Mouse (Mus musculus) limb, embryonic 15.5 days (tissue): ENCODE data around the gene Ldb3. TPM values are rescaled to one million over a fixed set of nuclear protein-coding genes. Genes with fewer than 3 reads are reported as not detected.

Experiments used
- ATAC-seq: fragments of 200-750 bp; cut with Nextera tagmentation; 2 replicates; pipeline ENCODE4 v1.8.0; 2017; ENCODE audit warnings: low read depth, moderate TSS enrichment; ENCODE audit not compliant: insufficient number of reproducible peaks, low FRiP score, low TSS enrichment
- H3K27ac ChIP-seq: fragments of 300-500 bp; sonication (generic); 2 replicates; pipeline ENCODE4 v1.5.1; 2015; ENCODE audit warnings: moderate library complexity, mild to moderate bottlenecking, inconsistent platforms
- H3K27me3 ChIP-seq: fragments of 300-500 bp; sonication (generic); 2 replicates; pipeline ENCODE4 v1.6.1; 2015; ENCODE audit warnings: inconsistent platforms
- H3K36me3 ChIP-seq: fragments of 300-500 bp; sonication (generic); 2 replicates; pipeline ENCODE4 v1.6.1; 2015; ENCODE audit warnings: inconsistent platforms
- H3K4me1 ChIP-seq: fragments of 300-500 bp; sonication (generic); 2 replicates; pipeline ENCODE4 v1.6.1; 2015; ENCODE audit warnings: inconsistent platforms
- H3K4me2 ChIP-seq: fragments of 300-500 bp; sonication (generic); 2 replicates; pipeline ENCODE4 v1.6.1; 2015; ENCODE audit warnings: mild to moderate bottlenecking, inconsistent platforms
- H3K4me3 ChIP-seq: fragments of 300-500 bp; sonication (generic); 2 replicates; pipeline ENCODE4 v1.5.1; 2015; ENCODE audit warnings: mild to moderate bottlenecking, inconsistent platforms
- H3K9ac ChIP-seq: fragments of 300-500 bp; sonication (generic); 2 replicates; pipeline ENCODE4 v1.6.1; 2015; ENCODE audit warnings: inconsistent platforms
- H3K9me3 ChIP-seq: fragments of 300-500 bp; sonication (generic); 2 replicates; pipeline ENCODE4 v1.6.1; 2016; ENCODE audit warnings: inconsistent platforms
- WGBS: fragments of 180-500 bp; shearing (Covaris S2); methylation state at CpG from one replicate; pipeline ENCODE4 v1.1.7; 2015; 5-methylcytosine and 5-hydroxymethylcytosine counted together
- polyA plus RNA-seq: library from polyadenylated mRNA; unstranded; fragments of >200 nt; fragmentation: Nextera tagmentation; extraction: Ambion mirVana; gene quantifications from 2 replicates; pipeline ENCODE4 v1.2.1, GENCODE M21; 2015

The Ldb3 gene
- polyA plus RNA-seq, 1 experiment from 2014 or later: 28.2 TPM

DNA sequence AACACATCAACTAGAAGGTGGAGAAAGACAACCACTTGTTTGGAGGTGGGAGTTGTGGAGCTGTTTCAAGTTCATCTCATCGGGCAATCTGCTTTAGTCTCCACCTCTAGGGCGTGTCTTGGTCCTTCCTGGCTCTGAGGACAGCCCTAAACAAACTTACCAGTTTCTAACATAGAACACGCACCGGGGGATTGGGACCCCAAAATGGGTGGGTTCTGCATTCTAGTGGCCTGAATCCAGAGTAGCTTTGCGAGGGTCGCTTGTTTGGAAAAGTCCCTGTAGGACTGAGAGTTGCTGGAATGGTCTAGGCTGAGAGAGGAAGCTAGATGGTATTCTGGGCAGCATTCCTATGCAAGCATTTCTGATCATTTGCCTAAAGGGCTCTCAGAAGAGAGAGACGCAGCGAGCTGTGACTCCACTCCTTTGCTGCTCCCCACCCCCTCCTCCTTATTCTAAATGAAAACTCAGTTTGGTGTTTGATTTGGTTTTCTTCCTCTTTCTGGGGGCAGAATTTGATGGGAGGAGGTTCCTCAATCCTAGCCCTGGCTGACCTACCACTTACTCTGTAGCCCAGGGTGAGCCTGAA is 70.4 kb downstream of the Ldb3 start:
- no peak overlapping the region for H3K9ac ChIP-seq
- H3K27ac ChIP-seq: no peak overlapping the region
- no peak for ATAC-seq
- no peak overlapping the region for H3K4me3 ChIP-seq
- H3K9me3 ChIP-seq: no peaks in the 10 kb centered on the region
- H3K27me3 ChIP-seq: no peaks in the 10 kb centered on the region
- 63% methylated on average over 8 of the region's 8 CpGs for WGBS
- no peak overlapping the region for H3K4me2 ChIP-seq
- H3K36me3 ChIP-seq: no peaks in the 10 kb centered on the region
- peaks cover 8% of the 10 kb centered on the region; the same call in 1 of the 2 replicates for H3K4me1 ChIP-seq

DNA sequence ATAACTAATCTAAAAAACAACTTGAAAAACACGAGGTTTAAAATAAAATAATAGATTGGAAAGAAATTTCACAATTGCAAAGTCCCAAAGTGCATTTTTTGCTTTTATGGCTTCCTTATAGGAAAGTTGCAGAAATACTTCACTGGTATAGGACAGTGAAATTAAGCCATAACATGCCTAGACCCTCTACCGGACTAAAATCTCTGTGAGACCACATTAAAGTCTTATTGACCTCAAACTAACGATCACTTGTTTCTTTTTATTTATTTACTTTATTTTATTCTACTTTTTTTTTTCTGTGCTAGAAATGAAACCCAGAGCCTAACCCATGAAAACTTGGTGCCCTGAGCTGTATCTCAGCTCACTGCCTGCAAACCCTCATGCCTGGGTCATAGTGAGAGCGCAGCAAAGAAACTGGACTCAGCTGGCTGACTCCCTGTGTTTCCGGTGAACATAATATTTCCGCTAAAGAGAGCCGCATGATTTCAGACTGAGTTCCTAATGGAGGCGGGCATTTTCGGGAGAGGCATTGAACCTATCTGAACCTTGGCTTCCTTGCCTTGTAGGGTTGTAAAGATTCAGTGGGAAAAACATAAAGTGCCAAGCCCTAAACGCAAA is 71.4 kb downstream of the Ldb3 start:
- Histone ChIP-seq H3K36me3 (no peaks in the 10 kb centered on the region), H3K4me2 (no peak overlapping the region), H3K27me3 (no peaks in the 10 kb centered on the region), H3K27ac (no peak overlapping the region), H3K4me3 (no peak overlapping the region), H3K9me3 (no peaks in the 10 kb centered on the region), H3K9ac (no peak overlapping the region), H3K4me1 (peaks cover 8% of the 10 kb centered on the region; the same call in 1 of the 2 replicates)
- no peak for ATAC-seq
- WGBS: 65% methylated on average over 10 of the region's 10 CpGs

DNA sequence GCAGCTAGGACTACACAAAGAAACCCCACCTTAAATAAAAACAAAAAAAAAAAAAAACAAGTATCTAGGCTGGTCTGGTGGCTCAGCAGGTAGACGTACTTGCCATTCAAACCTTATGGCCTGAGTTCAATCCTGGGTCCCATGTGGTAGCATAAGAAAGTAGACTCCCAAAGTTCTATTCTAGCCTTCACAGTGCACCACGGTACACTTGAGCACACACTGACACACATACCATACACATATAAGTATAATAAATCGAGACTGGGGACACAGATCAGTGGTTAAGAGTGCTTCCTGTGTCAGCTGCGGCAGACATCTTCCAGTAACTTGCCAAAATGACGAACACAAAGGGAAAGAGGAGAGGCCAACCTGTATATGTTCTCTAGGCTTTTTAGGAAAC is 72.6 kb downstream of the Ldb3 start:
- 88% methylated on average over 5 of the region's 5 CpGs for WGBS
- no peak overlapping the region for H3K27ac ChIP-seq
- H3K9me3 ChIP-seq: no peaks in the 10 kb centered on the region
- no peak overlapping the region for H3K4me2 ChIP-seq
- H3K27me3 ChIP-seq: no peaks in the 10 kb centered on the region
- H3K4me3 ChIP-seq: no peak overlapping the region
- ATAC-seq: no peak
- H3K36me3 ChIP-seq: no peaks in the 10 kb centered on the region
- no peak overlapping the region for H3K9ac ChIP-seq
- peaks cover 8% of the 10 kb centered on the region; the same call in 1 of the 2 replicates for H3K4me1 ChIP-seq

DNA sequence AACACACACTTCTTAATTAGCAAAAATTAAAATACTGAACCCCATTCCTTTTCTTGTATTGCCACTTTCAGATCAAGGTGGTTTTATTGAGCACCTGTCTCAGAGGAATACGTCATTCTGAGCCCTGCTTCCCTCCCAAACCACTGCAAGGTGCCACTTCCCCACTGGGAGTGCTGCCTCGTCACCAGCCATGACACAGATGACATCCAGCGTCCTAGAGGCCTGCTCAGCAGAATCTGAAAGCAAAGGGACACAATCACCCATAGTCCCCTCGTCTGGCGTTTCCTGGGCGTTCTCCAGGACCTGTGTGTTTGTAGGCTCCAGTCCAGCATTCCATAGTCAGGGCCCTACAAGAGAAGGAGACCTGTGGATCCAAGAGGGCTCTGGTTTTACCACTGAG is 74.4 kb downstream of the Ldb3 start:
- Histone ChIP-seq H3K27me3 (no peaks in the 10 kb centered on the region), H3K4me3 (no peak overlapping the region), H3K9ac (no peak overlapping the region), H3K4me1 (peaks cover 8% of the 10 kb centered on the region; the same call in 1 of the 2 replicates), H3K27ac (peak overlapping the region; percentile 27; the same call in 1 of the 2 replicates), H3K9me3 (no peaks in the 10 kb centered on the region), H3K36me3 (no peaks in the 10 kb centered on the region), H3K4me2 (no peak overlapping the region)
- 24% methylated on average over 6 of the region's 6 CpGs for WGBS
- ATAC-seq: no peak

DNA sequence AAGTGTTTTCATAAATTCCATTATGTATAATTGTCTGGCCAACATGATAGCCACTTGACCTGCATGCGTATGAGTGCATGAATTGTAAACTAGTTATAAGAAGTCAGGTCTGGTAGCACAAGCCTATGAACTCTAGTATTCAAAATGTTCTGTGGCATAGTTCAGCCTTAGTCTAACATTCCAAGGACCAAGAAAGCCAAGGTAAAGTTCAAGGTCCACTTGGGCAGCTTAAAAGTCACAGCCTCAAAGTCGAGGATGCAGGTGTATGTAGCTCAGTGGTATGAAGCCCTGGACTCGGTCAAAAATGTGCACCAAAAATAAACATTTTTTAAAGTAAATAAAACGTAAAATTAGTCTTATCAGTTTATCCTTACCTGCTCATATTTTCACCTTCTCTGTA is 75.9 kb downstream of the Ldb3 start:
- Histone ChIP-seq H3K27ac (no peak overlapping the region), H3K36me3 (no peaks in the 10 kb centered on the region), H3K4me3 (no peak overlapping the region), H3K27me3 (no peaks in the 10 kb centered on the region), H3K4me2 (no peak overlapping the region), H3K9ac (no peak overlapping the region), H3K9me3 (no peaks in the 10 kb centered on the region), H3K4me1 (peaks cover 21% of the 10 kb centered on the region)
- 83% methylated on average over 4 of the region's 4 CpGs for WGBS
- ATAC-seq: no peak

DNA sequence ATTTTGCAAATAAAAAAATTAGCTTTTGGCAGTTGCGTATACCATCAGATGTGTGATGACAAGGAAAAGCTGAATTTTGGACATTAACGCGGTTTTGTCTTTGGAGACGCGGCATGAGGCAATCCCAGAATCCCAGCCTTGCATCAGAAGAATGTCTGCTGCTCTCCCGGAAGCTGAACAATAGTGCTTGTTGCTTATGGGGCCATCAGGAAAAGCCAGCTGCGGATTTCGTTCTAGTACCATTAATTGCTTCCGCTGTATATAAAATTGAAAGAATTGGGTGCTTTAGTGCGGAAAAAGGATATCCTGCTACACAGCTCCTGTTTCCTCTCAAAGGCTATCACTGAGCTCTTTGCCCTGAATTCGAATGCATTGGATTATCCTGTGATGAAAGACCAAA is 76.6 kb downstream of the Ldb3 start:
- H3K4me1 ChIP-seq: peaks cover 21% of the 10 kb centered on the region
- WGBS: 60% methylated on average over 11 of the region's 11 CpGs
- no peak overlapping the region for H3K9ac ChIP-seq
- no peaks in the 10 kb centered on the region for H3K9me3 ChIP-seq
- H3K36me3 ChIP-seq: no peaks in the 10 kb centered on the region
- no peak overlapping the region for H3K4me3 ChIP-seq
- H3K4me2 ChIP-seq: no peak overlapping the region
- no peaks in the 10 kb centered on the region for H3K27me3 ChIP-seq
- no peak overlapping the region for H3K27ac ChIP-seq
- ATAC-seq: no peak

DNA sequence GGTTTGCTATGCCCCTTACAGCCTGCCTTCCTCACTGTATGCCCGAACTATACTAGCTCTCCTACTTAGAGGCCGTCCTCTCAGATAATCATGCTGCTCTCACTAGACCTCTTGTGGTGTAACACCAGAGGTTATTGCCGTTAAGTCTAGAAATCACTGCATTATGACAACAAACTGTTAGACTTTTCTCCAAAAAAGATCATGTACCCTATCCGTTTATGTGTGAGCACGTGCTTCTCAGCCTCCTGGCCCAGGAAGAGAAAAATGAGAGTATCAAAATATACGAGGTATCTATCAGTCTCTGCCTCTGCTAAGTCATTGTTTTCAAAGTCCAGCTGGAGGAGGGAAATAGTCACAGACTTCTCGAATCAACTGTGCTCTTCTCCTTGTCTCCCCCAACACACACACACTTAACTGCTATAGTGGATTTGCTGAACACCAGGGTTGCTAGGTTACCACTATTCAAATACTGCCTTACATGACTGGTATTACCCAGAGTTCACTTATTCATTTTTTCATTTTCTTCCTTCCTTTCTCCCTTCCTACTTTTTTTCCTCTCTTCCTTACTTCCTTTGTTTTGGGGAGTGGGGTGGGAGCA is 79.5 kb downstream of the Ldb3 start:
- H3K4me2 ChIP-seq: no peak overlapping the region
- H3K9me3 ChIP-seq: no peaks in the 10 kb centered on the region
- H3K36me3 ChIP-seq: no peaks in the 10 kb centered on the region
- peaks cover 17% of the 10 kb centered on the region for H3K4me1 ChIP-seq
- H3K4me3 ChIP-seq: no peak overlapping the region
- no peak overlapping the region for H3K9ac ChIP-seq
- whole genome bisulfite sequencing: 30% methylated on average over 7 of the region's 7 CpGs
- no peak for ATAC-seq
- H3K27ac ChIP-seq: peak overlapping the region; percentile 43; the same call in 1 of the 2 replicates
- H3K27me3 ChIP-seq: no peaks in the 10 kb centered on the region

DNA sequence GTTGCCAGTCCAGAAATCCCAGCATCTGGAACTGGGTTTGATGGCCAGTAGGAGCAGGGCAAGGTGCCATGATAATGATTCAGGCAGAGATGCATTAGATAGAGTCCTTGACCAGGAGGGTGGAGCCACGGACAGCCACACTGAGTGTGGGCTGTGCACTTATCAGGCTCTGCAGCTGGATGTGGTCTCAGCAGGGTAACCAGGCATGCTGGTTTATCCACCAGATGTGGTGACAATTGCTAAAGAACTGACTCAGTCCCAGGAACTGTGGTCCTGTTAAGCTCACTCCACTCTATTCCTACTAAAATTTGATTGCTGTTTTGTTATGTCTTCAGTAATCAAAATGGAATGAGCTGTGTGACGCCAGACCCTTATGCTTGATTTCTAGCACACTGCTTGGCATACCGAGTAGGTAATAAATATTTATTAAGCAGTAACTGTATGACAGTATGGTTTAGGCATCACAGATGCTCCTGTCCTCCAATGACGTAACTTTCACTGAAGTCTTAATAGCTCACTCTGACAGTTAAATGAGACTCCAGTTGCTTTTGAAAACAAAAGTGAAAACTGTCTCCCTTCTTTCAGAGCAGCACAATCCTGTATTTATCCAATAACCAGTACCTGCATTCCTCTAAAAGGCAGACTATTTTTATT is 80.2 kb downstream of the Ldb3 start:
- H3K4me1 ChIP-seq: peaks cover 22% of the 10 kb centered on the region
- H3K9ac ChIP-seq: no peak overlapping the region
- peak overlapping the region; percentile 43; the same call in 1 of the 2 replicates for H3K27ac ChIP-seq
- no peaks in the 10 kb centered on the region for H3K27me3 ChIP-seq
- H3K9me3 ChIP-seq: no peaks in the 10 kb centered on the region
- no peak overlapping the region for H3K4me3 ChIP-seq
- 22% methylated on average over 4 of the region's 4 CpGs for WGBS
- H3K36me3 ChIP-seq: no peaks in the 10 kb centered on the region
- no peak overlapping the region for H3K4me2 ChIP-seq
- no peak for ATAC-seq

DNA sequence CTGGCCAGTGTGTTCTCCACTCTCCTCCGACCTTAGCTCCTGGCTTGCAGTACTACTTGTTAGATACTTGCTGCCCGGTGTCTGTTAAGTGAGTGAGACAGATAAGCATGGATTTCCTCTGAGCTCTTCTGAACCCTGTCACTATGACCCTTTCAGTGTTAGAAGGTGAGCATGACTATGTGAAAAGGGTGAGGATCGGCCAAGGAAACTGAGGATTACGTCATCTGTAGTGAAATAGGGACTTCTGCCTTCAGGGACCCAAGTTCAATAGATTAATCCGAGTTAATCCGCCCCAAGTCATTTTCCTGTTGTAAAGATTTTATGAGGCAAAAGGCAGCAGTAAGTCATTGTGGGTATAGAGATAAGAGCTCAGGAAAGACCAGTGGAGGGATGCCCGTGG is 83.2 kb downstream of the Ldb3 start:
- peaks cover 23% of the 10 kb centered on the region for H3K4me1 ChIP-seq
- ATAC-seq: no peak
- WGBS: 47% methylated on average over 7 of the region's 7 CpGs
- H3K27me3 ChIP-seq: no peaks in the 10 kb centered on the region
- H3K27ac ChIP-seq: no peak overlapping the region
- H3K4me3 ChIP-seq: no peak overlapping the region
- no peak overlapping the region for H3K9ac ChIP-seq
- no peak overlapping the region for H3K4me2 ChIP-seq
- no peaks in the 10 kb centered on the region for H3K36me3 ChIP-seq
- no peaks in the 10 kb centered on the region for H3K9me3 ChIP-seq

DNA sequence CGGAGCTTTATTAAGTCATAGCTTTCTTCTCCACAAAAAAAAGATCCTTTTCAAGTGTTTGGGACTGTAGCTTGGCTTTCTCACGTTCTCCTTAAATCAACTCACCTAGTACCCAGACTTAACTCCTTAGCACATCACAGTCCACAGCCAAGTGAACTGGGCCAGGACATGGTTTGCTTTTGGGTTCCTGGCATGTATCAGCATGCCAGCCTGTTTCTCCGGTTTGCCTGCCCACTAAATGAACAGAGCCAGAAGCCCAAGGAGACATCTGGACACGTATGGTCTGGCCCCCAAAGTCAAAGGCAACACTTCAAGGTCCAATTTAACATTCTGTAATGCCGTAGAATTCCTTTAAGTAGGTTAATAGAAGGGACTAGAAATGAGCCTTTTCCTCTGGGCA is 84.1 kb downstream of the Ldb3 start:
- Histone ChIP-seq H3K27me3 (no peaks in the 10 kb centered on the region), H3K4me3 (no peak overlapping the region), H3K9me3 (no peaks in the 10 kb centered on the region), H3K27ac (no peak overlapping the region), H3K4me2 (no peak overlapping the region), H3K9ac (no peak overlapping the region), H3K36me3 (no peaks in the 10 kb centered on the region), H3K4me1 (peaks cover 32% of the 10 kb centered on the region)
- WGBS: 57% methylated on average over 5 of the region's 5 CpGs
- no peak for ATAC-seq

DNA sequence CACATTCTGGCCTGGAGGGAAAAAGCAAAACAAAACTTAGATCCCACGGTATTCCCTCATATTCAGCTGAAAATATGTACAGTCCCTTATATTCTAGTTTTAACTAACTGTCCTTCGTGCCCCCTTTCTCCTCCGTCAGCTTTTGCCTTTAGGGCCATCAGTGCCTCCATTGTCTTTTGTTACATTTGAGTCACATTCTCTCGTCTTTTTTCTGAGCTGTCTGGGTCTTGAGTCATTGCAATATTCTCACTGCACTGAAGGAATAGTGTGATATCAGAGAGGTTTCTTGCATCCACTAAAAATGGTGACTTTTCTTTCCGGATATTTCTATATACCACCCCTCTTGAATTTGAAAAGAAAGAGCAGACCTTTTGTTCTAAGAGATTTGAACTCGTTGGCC is 84.7 kb downstream of the Ldb3 start:
- H3K9ac ChIP-seq: no peak overlapping the region
- H3K4me1 ChIP-seq: peaks cover 33% of the 10 kb centered on the region
- 49% methylated on average over 6 of the region's 6 CpGs for WGBS
- H3K4me3 ChIP-seq: no peak overlapping the region
- peak overlapping the region; percentile 4; the same call in 1 of the 2 replicates for H3K27ac ChIP-seq
- no peaks in the 10 kb centered on the region for H3K36me3 ChIP-seq
- H3K9me3 ChIP-seq: no peaks in the 10 kb centered on the region
- H3K4me2 ChIP-seq: peak overlapping the region; percentile 59; the same call in 1 of the 2 replicates
- ATAC-seq: no peak
- H3K27me3 ChIP-seq: no peaks in the 10 kb centered on the region

DNA sequence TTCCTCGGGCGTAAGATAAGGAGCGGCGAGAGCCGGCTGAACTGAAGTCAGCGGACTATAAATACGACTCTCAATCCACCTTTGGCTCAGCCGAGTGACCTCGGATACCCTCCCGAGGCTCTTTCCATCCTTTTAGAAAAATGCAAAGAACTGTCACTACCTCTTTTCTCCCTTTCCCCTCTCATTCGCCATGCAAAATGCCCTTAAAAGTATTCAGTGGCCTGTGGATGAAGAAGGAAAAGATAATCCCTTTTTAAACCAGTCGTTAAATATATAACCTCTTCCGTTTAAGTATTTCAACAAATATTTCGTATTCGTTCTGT is 85.2 kb downstream of the Ldb3 start, which contains the start of gene Bmpr1a:
Bmpr1a (minus strand) TSS at position 17 of the 323 bp plus-strand sequence.
- no peaks in the 10 kb centered on the region for H3K36me3 ChIP-seq
- no peaks in the 10 kb centered on the region for H3K9me3 ChIP-seq
- H3K4me3 ChIP-seq: peak within 1 kb of the TSS; percentile 87
- H3K4me1 ChIP-seq: peaks cover 31% of the 10 kb centered on the region
- peak within 1 kb of the TSS; percentile 99 for H3K27ac ChIP-seq
- ATAC-seq: no peak
- peak within 1 kb of the TSS; percentile 97 for H3K9ac ChIP-seq
- H3K27me3 ChIP-seq: no peaks in the 10 kb centered on the region
- 5% methylated on average over 15 of the region's 15 CpGs for WGBS
- peak within 1 kb of the TSS; percentile 59 for H3K4me2 ChIP-seq
